Mouse (Mus musculus) limb, embryonic 10.5 days (tissue): ENCODE results near the gene Gpatch2. TPM values are rescaled to one million over a fixed set of nuclear protein-coding genes. Genes with fewer than 3 reads are reported as not detected.

Source experiments
- DNase-seq: peaks from one replicate; pipeline ENCODE4 v3.0.0-alpha.2; 2017; ENCODE audit warnings: low spot score
- H3K27ac ChIP-seq: fragments of 300-500 bp; sonication (generic); 2 replicates; pipeline ENCODE4 v1.5.1; 2016; ENCODE audit warnings: mild to moderate bottlenecking
- H3K27me3 ChIP-seq: fragments of 300-500 bp; sonication (generic); 2 replicates; pipeline ENCODE4 v1.6.1; 2016; ENCODE audit warnings: low read depth, mild to moderate bottlenecking; ENCODE audit not compliant: poor library complexity, severe bottlenecking
- H3K36me3 ChIP-seq: fragments of 300-500 bp; sonication (generic); 2 replicates; pipeline ENCODE4 v1.6.1; 2016; ENCODE audit warnings: mild to moderate bottlenecking, moderate library complexity
- H3K4me1 ChIP-seq: fragments of 300-500 bp; sonication (generic); 2 replicates; pipeline ENCODE4 v1.6.1; 2016
- H3K4me3 ChIP-seq: fragments of 300-500 bp; sonication (generic); 2 replicates; pipeline ENCODE4 v1.5.1; 2016; ENCODE audit warnings: mild to moderate bottlenecking, moderate library complexity
- H3K9me3 ChIP-seq: fragments of 300-500 bp; sonication (generic); replicated peaks from 2 replicates; pipeline ENCODE4 v1.6.1; 2016; ENCODE audit warnings: mild to moderate bottlenecking
- WGBS: fragments of 180-500 bp; shearing (Covaris S2); methylation state at CpG from one replicate; pipeline ENCODE4 v1.1.7; 2016; 5-methylcytosine and 5-hydroxymethylcytosine counted together
- polyA plus RNA-seq: library from polyadenylated mRNA; unstranded; fragments of >200 nt; fragmentation: Nextera tagmentation; extraction: Ambion mirVana; gene quantifications from 2 replicates; pipeline ENCODE4 v1.2.1, GENCODE M21; 2016

Gpatch2 gene
- polyA plus RNA-seq, 1 experiment from 2014 or later = 24.7 TPM

DNA sequence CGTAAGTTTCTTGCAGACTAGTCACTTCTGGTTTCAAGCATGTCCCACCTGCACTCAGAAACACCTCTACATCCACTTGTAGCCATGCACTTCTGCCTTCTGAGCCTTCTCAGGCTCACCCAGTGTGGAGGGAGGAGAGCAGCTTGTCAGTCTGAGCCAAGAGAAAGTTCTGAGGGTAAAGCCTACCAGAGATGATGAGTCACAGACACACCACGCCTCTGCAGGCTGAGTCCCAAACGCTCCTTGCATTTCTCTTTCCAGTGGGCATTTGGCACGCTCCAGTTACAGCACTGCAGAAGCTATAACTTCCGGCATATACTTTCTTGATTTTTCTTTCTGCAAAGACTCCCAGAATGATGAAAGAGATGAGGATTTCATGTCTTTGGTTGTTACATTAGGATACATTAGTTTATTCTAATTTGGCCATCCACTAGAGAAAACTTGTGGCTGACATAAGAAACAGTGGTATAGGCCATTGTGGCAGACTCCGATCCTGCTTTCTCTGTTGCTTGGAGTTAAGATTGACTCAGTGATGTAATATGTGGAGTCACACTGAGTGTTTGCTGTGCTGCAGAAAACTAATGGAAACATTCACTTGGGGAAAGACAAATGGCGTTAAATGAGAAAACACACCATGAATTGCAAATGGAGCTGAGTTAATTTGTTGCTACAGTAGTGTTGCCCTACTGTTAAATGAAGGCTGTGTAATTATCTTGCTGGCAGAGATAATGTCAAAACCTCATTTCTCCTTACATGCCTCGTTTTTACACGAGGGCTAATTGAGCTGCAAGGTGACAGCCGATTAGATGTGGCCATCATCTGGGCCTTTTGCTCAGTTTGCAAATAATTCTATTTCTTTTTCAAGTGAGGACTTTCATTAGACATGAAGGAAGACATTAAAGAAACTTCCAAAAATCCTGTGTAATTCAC lies 55.3 kb downstream of the Gpatch2 start:
- Histone ChIP-seq H3K36me3 (no peaks in the 10 kb centered on the region), H3K4me1 (peaks cover 35% of the 10 kb centered on the region), H3K4me3 (no peak overlapping the region), H3K27ac (no peak overlapping the region), H3K9me3 (no peaks in the 10 kb centered on the region), H3K27me3 (no peaks in the 10 kb centered on the region)
- 80% methylated on average over 10 of the region's 10 CpGs for WGBS
- no peak for DNase-seq

DNA sequence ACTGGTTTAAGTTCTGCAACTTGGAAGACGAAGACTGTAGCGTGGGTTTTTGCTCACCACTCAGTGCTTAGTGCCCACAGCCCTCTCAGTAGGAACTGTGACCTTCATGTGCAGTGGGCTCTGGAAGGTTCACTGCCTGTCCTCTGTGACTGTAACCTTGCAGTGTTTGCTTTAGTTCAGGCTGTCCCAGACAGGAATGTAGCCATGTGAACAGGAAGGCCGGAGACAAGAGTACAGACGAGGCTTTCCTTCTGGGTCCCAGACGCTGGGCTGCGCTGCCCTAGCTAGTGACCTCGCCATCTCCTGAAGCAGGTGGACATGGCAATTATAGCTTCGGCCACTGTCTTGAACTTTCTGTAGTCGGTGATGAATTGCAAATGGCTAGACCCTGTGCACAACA lies 62.0 kb downstream of the Gpatch2 start:
- DNase-seq = no peak
- WGBS = 66% methylated on average over 9 of the region's 9 CpGs
- Histone ChIP-seq H3K4me1 (peaks cover 27% of the 10 kb centered on the region), H3K9me3 (no peaks in the 10 kb centered on the region), H3K4me3 (no peak overlapping the region), H3K27me3 (no peaks in the 10 kb centered on the region), H3K36me3 (no peaks in the 10 kb centered on the region), H3K27ac (0 out of 2 replicates have a peak overlapping the region, but pooled peaks have one; percentile 25)

DNA sequence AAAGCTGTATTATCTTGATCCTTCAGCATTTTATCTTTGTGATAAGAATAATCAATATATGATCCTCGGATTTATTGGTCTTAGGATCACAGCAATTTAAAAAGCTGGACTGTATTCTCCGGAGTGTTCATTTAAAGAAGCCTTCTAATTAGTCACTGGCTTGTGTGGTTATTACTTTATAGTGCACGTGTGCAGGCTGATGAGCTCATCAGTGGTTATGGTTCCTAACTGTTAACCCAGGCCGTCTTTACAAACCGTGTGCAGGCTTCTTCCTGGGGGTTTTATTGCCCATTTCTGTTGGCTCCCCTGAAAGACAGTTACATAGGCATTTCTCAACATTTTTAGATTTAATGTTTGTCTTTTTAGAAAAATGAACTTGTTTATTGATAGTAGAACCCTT lies 63.2 kb downstream of the Gpatch2 start:
- Histone ChIP-seq H3K27ac (no peak overlapping the region), H3K4me3 (no peak overlapping the region), H3K9me3 (no peaks in the 10 kb centered on the region), H3K27me3 (no peaks in the 10 kb centered on the region), H3K36me3 (no peaks in the 10 kb centered on the region), H3K4me1 (peaks cover 27% of the 10 kb centered on the region)
- no peak for DNase-seq
- WGBS = 66% methylated on average over 5 of the region's 5 CpGs

DNA sequence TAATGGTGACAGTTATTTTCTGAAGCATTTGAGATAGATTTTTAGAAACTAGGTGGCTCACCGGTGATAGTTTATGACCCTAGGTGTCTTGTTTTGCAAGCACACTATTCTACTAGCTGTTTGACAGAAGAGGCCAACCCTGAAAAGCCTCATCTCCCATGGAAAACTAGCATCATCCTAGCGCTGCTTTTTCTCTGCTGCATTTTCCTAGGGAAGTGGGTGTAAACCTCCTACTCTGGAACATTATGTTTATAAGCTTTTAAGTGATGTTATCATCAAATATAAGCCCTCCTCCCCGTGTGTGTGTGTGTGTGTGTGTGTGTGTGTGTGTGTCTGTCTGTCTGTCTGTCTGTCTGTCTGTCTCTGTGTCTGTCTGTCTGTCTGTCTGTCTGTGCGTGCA lies 64.5 kb downstream of the Gpatch2 start:
- H3K4me1 ChIP-seq = peaks cover 27% of the 10 kb centered on the region
- no peaks in the 10 kb centered on the region for H3K9me3 ChIP-seq
- H3K27ac ChIP-seq = no peak overlapping the region
- DNase-seq = no peak
- H3K27me3 ChIP-seq = no peaks in the 10 kb centered on the region
- 0 out of 2 replicates have a peak, but pooled peaks cover 2% of the 10 kb centered on the region for H3K36me3 ChIP-seq
- WGBS = 77% methylated on average over 4 of the region's 4 CpGs
- H3K4me3 ChIP-seq = no peak overlapping the region

DNA sequence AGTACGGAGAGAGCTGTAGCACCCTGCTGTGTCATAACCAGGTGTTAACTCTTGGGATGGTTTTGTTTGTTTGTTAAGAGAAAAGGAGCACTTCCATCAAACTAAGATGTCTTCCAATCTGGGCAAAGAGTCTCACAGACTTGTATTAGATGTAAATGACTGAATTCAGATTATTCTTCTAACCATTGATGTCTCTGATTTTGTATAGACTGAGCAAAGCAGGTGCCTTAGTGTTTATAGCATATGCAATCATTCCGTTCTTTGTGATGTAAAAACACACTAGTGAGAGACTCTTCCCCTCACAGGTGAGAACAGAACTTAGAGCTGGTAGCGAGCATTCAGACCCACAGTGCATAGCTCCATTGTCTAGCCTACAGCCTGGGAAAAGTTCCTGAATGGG lies 67.0 kb downstream of the Gpatch2 start:
- H3K4me3 ChIP-seq = no peak overlapping the region
- WGBS = 75% methylated on average over 3 of the region's 3 CpGs
- H3K36me3 ChIP-seq = 0 out of 2 replicates have a peak, but pooled peaks cover 2% of the 10 kb centered on the region
- DNase-seq = no peak
- H3K27ac ChIP-seq = no peak overlapping the region
- peaks cover 35% of the 10 kb centered on the region for H3K4me1 ChIP-seq
- no peaks in the 10 kb centered on the region for H3K27me3 ChIP-seq
- H3K9me3 ChIP-seq = no peaks in the 10 kb centered on the region

DNA sequence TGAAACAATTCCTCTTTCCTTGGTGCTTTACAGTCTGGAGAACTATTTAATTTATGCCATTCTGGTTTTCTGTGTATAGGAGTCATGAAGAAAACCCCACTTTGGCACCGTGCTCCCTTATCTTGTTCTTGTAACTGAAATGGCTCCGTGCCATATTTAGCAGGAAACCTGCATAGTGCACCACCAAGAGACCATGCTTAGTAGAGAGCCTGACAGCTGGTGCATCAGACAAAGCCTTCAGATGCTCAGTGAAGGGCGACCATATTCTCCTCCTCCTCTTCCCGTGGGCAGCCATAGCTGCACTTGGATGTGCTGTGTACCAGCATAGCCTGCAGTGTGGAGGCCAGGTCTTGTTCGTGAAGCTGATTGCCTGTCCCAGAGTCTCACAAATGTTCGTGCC lies 67.5 kb downstream of the Gpatch2 start:
- Histone ChIP-seq H3K4me3 (no peak overlapping the region), H3K9me3 (no peaks in the 10 kb centered on the region), H3K27ac (no peak overlapping the region), H3K36me3 (0 out of 2 replicates have a peak, but pooled peaks cover 2% of the 10 kb centered on the region), H3K27me3 (no peaks in the 10 kb centered on the region), H3K4me1 (peaks cover 32% of the 10 kb centered on the region)
- no peak for DNase-seq
- WGBS = 91% methylated on average over 6 of the region's 6 CpGs

DNA sequence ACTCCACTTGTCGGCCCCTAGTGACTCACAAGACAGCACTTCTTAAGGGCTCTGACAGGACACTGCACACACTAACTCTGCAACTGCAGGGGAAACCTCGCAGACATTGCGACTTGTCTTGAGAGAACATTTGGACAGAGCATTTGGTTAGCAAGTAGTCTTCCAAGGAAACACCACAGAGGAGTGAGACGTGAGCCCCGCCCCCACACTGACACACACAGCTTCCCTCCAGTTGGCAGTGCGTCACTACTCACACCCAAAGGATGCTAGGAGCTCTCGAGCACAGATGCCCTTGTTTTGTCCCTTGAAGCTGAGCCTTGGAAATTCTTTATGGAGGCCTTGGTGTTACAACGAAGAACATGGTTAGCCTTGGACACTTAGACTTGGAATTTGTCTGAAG lies 70.4 kb downstream of the Gpatch2 start:
- no peaks in the 10 kb centered on the region for H3K9me3 ChIP-seq
- H3K4me1 ChIP-seq = peaks cover 11% of the 10 kb centered on the region
- H3K27ac ChIP-seq = no peak overlapping the region
- no peaks in the 10 kb centered on the region for H3K27me3 ChIP-seq
- 0 out of 2 replicates have a peak, but pooled peaks cover 2% of the 10 kb centered on the region for H3K36me3 ChIP-seq
- 61% methylated on average over 8 of the region's 8 CpGs for WGBS
- no peak for DNase-seq
- no peak overlapping the region for H3K4me3 ChIP-seq

DNA sequence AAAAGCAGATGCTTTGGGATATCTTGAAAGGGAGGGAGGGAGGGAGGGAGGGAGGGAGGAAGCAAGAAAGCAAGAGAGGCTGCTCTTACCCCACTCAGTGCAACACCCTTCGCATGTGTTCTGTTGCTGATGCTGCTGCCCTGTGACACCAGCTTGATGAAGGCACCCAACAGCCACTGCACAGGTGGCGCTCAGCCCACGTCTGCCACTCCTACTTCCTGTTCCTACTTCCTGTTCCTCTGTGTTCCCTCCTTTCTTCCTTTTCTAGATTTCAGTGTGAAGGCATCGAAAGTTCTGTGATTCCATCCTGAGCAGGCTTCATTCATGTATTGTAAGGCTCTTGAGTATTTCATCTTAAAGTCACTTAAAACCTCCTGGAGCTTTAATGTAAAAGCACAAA lies 71.1 kb downstream of the Gpatch2 start:
- Histone ChIP-seq H3K27me3 (no peaks in the 10 kb centered on the region), H3K27ac (no peak overlapping the region), H3K9me3 (no peaks in the 10 kb centered on the region), H3K36me3 (0 out of 2 replicates have a peak, but pooled peaks cover 2% of the 10 kb centered on the region), H3K4me1 (peaks cover 11% of the 10 kb centered on the region), H3K4me3 (no peak overlapping the region)
- DNase-seq = no peak
- 94% methylated on average over 4 of the region's 4 CpGs for WGBS

DNA sequence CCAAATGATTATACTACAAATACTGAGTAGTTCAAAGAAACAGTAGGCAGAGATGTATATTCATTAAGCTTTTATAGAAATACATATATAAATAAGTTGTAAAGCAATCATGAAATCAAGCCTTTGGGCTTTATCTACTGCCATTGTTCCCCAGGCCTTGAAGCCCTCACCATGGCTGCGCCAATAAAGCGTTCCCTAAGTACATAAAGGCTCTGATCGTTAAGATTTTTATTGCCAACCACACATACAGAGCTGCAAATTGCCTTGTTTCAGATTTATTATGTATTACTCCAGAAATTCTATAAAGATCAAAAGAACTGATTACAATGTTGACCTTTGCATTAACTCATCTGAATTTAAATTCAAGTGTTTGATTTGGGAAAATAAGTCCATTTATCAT lies 71.6 kb downstream of the Gpatch2 start:
- Histone ChIP-seq H3K4me3 (no peak overlapping the region), H3K36me3 (0 out of 2 replicates have a peak, but pooled peaks cover 2% of the 10 kb centered on the region), H3K27me3 (no peaks in the 10 kb centered on the region), H3K27ac (no peak overlapping the region), H3K4me1 (peaks cover 11% of the 10 kb centered on the region), H3K9me3 (no peaks in the 10 kb centered on the region)
- DNase-seq = no peak
- 62% methylated on average over 3 of the region's 3 CpGs for WGBS

DNA sequence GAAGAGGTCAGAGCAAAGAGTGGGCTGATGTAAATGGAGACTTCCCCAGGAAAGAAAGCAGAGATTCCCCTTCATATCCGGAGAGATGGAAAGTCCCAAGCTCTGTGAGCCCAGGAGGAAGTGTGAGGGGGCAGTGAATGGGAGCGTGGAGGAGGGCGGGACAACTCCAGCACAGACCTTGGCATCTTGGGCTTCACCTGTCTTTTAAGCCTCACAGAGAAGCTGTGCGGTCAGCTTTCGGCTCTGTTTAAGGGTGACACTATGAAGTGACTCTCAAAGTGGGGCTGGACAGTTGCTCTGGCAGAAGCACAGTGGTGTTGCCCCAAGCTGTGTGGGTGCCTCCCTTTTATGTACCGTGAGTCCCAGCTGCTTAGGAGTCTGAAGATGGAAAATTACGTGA lies 74.9 kb downstream of the Gpatch2 start:
- WGBS = 89% methylated on average over 7 of the region's 7 CpGs
- Histone ChIP-seq H3K27me3 (no peaks in the 10 kb centered on the region), H3K36me3 (no peaks in the 10 kb centered on the region), H3K9me3 (no peaks in the 10 kb centered on the region), H3K27ac (no peak overlapping the region), H3K4me1 (peaks cover 11% of the 10 kb centered on the region), H3K4me3 (no peak overlapping the region)
- DNase-seq = no peak

DNA sequence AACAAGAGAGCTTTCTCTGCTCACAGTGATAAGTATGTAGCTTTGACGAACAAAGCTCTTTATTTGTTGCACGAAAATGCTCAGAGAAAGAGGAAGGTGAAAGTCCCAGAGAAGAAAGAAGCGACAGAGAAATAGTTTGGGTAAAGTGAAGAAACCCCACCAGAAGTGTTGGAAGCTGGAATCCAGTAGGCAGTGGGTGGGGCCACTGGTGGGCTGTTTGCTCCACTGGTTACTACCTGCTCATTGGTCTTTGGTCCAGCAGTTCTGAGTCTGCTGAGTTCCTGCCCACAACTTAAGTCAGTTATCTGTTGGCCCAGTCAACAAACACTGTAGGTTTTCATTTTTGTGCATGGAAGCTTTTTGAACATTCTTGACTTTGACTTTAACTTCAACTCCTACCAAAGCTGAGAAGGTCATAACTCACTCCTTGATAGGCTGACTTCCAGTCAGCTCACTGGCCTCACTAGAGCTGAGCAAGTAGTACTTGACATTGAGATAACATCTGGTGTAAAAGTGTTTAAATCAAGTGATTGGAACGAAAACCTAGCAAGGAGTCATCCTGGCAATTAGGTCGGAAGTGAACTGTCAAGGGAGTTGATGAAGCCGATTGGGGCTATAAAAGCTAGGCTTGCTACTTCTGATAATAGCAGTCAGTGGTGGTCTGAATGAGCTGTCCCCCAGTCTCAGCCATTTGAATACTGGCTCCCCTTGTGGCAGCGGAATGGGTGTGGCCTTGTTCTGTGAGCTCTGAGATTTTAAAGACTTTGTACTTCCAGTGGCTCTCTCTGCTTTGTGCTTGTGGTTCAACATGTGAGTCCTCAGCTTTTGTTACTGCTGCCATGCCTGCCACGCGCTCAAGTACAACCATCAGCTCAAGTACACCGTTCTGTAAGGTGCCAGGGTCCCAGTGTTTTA lies 76.4 kb downstream of the Gpatch2 start:
- Histone ChIP-seq H3K36me3 (no peaks in the 10 kb centered on the region), H3K4me3 (no peak overlapping the region), H3K9me3 (no peaks in the 10 kb centered on the region), H3K27me3 (no peaks in the 10 kb centered on the region), H3K27ac (no peak overlapping the region), H3K4me1 (0 out of 2 replicates have a peak, but pooled peaks cover 7% of the 10 kb centered on the region)
- no peak for DNase-seq
- WGBS = 79% methylated on average over 10 of the region's 10 CpGs

DNA sequence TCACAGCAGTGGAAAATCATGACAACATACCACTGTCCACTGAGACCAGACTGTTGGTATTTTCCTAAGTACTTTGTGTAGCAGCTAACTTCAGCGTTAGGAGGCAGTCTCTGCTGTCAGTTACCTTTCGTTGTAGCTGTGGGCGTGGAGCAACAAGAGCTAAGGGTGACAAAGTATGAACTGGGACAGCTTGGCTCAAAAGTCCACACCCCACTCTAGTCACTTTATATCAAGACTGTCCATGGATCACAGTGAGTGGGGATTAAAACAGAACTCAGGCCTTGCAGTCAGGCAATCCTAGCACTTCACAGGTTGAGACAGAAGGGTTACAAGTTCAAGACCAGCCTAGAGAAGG lies 77.1 kb downstream of the Gpatch2 start:
- Histone ChIP-seq H3K4me3 (no peak overlapping the region), H3K9me3 (no peaks in the 10 kb centered on the region), H3K27ac (no peak overlapping the region), H3K36me3 (no peaks in the 10 kb centered on the region), H3K4me1 (0 out of 2 replicates have a peak, but pooled peaks cover under 1% of the 10 kb centered on the region), H3K27me3 (no peaks in the 10 kb centered on the region)
- 91% methylated on average over 3 of the region's 3 CpGs for WGBS
- DNase-seq = no peak

DNA sequence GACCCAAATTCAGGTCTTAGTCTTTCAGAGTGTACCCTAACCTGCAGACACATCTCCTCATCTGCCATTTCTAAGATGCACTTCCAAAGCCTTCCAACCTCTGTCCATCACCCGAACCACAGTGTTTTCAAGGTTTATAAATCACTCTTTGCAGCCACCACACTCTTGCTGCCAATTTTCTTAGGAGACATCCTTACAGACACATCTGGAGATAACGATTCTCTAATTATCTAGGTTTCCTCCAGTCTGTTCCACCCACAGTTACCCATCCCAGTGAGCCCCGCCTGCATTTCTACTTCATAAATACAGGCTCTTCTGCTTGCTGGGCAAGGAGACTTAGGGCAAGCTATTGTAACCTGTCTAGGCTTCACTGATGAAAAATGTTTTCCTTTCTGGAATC lies 77.9 kb downstream of the Gpatch2 start:
- Histone ChIP-seq H3K27me3 (no peaks in the 10 kb centered on the region), H3K9me3 (no peaks in the 10 kb centered on the region), H3K4me3 (no peak overlapping the region), H3K27ac (no peak overlapping the region), H3K4me1 (no peaks in the 10 kb centered on the region), H3K36me3 (no peaks in the 10 kb centered on the region)
- WGBS = 78% methylated on average over 3 of the region's 3 CpGs
- DNase-seq = no peak
